ENCODE assay signal across 8 mouse cellular contexts in the genomic region with DNA sequence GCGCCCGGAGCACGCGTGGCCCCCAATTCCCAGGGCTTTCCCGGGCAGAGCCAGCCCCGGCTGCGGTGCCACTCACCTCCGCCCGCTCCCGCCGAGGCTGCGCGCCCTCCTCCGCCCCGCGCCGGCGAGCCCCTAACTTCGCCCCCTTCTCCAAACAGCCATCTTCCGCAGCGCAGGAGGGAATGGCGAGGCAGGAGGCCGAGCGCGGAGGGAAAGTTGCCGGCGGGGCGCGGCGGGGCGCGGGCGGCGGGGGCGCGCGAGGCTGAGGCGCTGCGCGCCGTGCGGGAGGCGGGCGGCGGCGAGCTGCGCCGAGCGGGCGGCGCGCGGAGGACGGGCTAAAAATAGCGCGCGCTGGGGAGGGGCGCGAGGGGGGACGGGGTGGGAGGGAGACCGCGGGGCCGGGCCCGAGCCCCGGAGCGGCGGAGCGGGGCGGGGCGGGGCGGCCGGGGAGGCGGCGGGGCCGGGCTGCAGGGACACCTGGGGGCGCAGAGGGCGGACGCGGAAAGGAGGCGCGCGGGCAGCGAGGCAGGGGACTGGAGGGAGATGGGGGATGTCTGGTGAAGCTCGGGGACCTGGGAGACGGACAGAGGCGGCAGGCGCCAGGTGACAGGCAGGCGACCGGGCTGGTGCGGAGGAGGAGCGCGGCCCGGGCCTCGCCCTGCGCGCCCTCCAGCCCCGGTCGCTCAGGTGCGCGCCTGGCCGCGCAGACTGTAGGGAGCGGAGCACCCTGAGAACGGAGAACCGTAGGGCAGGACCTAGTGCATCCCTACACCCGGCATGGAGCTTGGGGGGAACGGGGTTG. TPM values are rescaled to one million over a fixed set of nuclear protein-coding genes. Genes with fewer than 3 reads are reported as not detected.
DNase-seq lines count a peak whose midpoint lies in the region; ATAC-seq and TF ChIP-seq lines count a peak whose summit lies in the region.

No protein-coding gene starts in this region.

- H3K27ac ChIP-seq in heart, embryonic 11.5 days (ENCODE audit: low read depth, low read length), result no peak overlapping the region
- H3K27ac ChIP-seq in lung, postnatal 0 days (ENCODE audit: low read length), result no peak overlapping the region

- H3K4me3 ChIP-seq in lung, adult 2 months (replicated peaks; ENCODE audit: extremely low read depth, low read depth, low read length), result peak overlapping the region; percentile 68
- H3K4me3 ChIP-seq in heart, embryonic 11.5 days (ENCODE audit: low read depth, low read length), result peak overlapping the region; percentile 71
- H3K4me3 ChIP-seq in lung, postnatal 0 days (ENCODE audit: low read depth, low read length), result peak overlapping the region; percentile 59

- H3K27me3 ChIP-seq in heart, embryonic 11.5 days (ENCODE audit: control insufficient read depth, insufficient read depth, low read length), result peaks cover 9% of the 10 kb centered on the region
- H3K27me3 ChIP-seq in lung, postnatal 0 days (replicated peaks; ENCODE audit: insufficient read depth, low read length), result peaks cover 4% of the 10 kb centered on the region; the same call in 1 of the 2 replicates

- TF ChIP-seq EP300 in lung, postnatal 0 days (IDR thresholded peaks at IDR 0.05), result no peak

- no peaks in the 10 kb centered on the region for H3K36me3 ChIP-seq in heart, embryonic 11.5 days (ENCODE audit: control insufficient read depth, insufficient read depth, low read length)
- H3K36me3 ChIP-seq in lung, postnatal 0 days (ENCODE audit: insufficient read depth, low read length), result no peaks in the 10 kb centered on the region

- ATAC-seq in heart, embryonic 11.5 days (replicated peaks; ENCODE audit: insufficient number of reproducible peaks, low FRiP score, low TSS enrichment), result peak; percentile 65; the same call in 1 of the 2 replicates
- ATAC-seq in lung, postnatal 0 days, result peak; percentile 91

- DNase-seq in lung, adult 2 months, result peak; percentile 16
- no peak for DNase-seq in lung, postnatal 36 days
- DNase-seq in cerebellum, postnatal 4 days (ENCODE audit: low spot score in 2 of 2), result peak; percentile 28 to 32
- peak; percentile 21 for DNase-seq in layer of hippocampus, adult 9-11 months
- DNase-seq in lung, postnatal 0 days (ENCODE audit: low spot score), result peak; percentile 44
- DNase-seq in right cerebral cortex, postnatal 4 days, result peak; percentile 62
- no peak for DNase-seq in adrenal gland, adult 18-20 months (ENCODE audit: low spot score in 2 of 2)

- H3K9me3 ChIP-seq in heart, embryonic 11.5 days (replicated peaks; ENCODE audit: control insufficient read depth, low read length), result no peaks in the 10 kb centered on the region
- no peaks in the 10 kb centered on the region for H3K9me3 ChIP-seq in lung, postnatal 0 days (ENCODE audit: low read length)

- peak overlapping the region; percentile 65 for H3K9ac ChIP-seq in heart, embryonic 11.5 days (ENCODE audit: low read depth, low read length)
- H3K9ac ChIP-seq in lung, postnatal 0 days (replicated peaks; ENCODE audit: low read depth), result no peak overlapping the region

- peak overlapping the region; percentile 88 for H3K4me2 ChIP-seq in heart, embryonic 11.5 days
- H3K4me2 ChIP-seq in lung, postnatal 0 days (replicated peaks; ENCODE audit: low read depth, low read length), result peak overlapping the region; percentile 88

- WGBS in lung, adult 2 months, result 2% methylated on average over 71 of the region's 107 CpGs
- under 1% methylated on average over 79 of the region's 107 CpGs for WGBS in heart, embryonic 11.5 days (ENCODE audit: insufficient replicate concordance)
- WGBS in lung, postnatal 0 days, result 1% methylated on average over 54 of the region's 107 CpGs

- no peaks in the 10 kb centered on the region for H3K4me1 ChIP-seq in lung, adult 2 months (ENCODE audit: control insufficient read depth, insufficient read depth, low read length)
- H3K4me1 ChIP-seq in heart, embryonic 11.5 days (ENCODE audit: control insufficient read depth, insufficient read depth, low read length), result no peaks in the 10 kb centered on the region
- no peaks in the 10 kb centered on the region for H3K4me1 ChIP-seq in lung, postnatal 0 days (ENCODE audit: insufficient read depth, low read depth, low read length)

- TF ChIP-seq CTCF in lung, adult 2 months (IDR thresholded peaks at IDR 0.05; ENCODE audit: insufficient read depth, low read length), result no peak
- no peak for TF ChIP-seq CTCF in lung, postnatal 0 days (IDR thresholded peaks at IDR 0.05)

- TF ChIP-seq POLR2A in lung, adult 2 months (IDR thresholded peaks at IDR 0.05; ENCODE audit: borderline replicate concordance, extremely low read depth, low read depth, low read length), result no peak

RNA-seq across cellular contexts. Expression of gene Hdac9, which starts 10.0 kb away (rescaled TPM):
- polyA plus RNA-seq in lung, adult 2 months (2012; rRNA removed), result 3.0 and 4.8 TPM in 2 replicates
- polyA plus RNA-seq in heart, embryonic 11.5 days (2014; fragmentation: Nextera tagmentation; extraction: Ambion mirVana), result 28.8 and 29.3 TPM in 2 replicates
- 5.1 and 6.0 TPM in 2 replicates for polyA plus RNA-seq in lung, postnatal 0 days (2015; fragmentation: Nextera tagmentation; extraction: Ambion mirVana)
- 1 to 10 TPM; 1.2 to 1.4 TPM for total RNA-seq in adrenal gland, adult 18-20 months (2021)

Comparison
In these comparisons a context has a peak if more than half of its experiments do, and no peak if none do; other contexts are left out.
1. DNase-seq: peak in lung, adult 2 months (single experiment), cerebellum, postnatal 4 days (2 of 2), layer of hippocampus, adult 9-11 months (single experiment), lung, postnatal 0 days (single experiment) and right cerebral cortex, postnatal 4 days (single experiment); none in lung, postnatal 36 days (single experiment) and adrenal gland, adult 18-20 months (0 of 2).
2. Peak in every context shown above with its lines, with median percentiles within 50 percentile points of each other: H3K4me3 ChIP-seq.